Mouse (Mus musculus) small intestine, adult 2 months (tissue): ENCODE measurements at regions not wholly inside any gene's neighbourhood (a gene's known extent, or its start where the extent isn't known, plus 50 kb on each side); places are given as distances from the start of the nearest gene placed in this dataset.

Experiments used
- CTCF ChIP-seq: fragments of 200-500 bp; IDR thresholded peaks from 2 replicates; pipeline ENCODE4 v1.5.1; 2012; ENCODE audit warnings: low read depth, mild to moderate bottlenecking, control low read depth, inconsistent platforms, low read length, moderate library complexity, mixed read lengths; ENCODE audit not compliant: insufficient replicate concordance, insufficient read length; ENCODE audit errors: extremely low read depth
- POLR2A ChIP-seq: fragments of 200-500 bp; IDR thresholded peaks from 2 replicates; pipeline ENCODE4 v1.6.1; 2012; ENCODE audit warnings: low read depth, mild to moderate bottlenecking, control low read depth, inconsistent platforms, low read length, moderate library complexity

DNA sequence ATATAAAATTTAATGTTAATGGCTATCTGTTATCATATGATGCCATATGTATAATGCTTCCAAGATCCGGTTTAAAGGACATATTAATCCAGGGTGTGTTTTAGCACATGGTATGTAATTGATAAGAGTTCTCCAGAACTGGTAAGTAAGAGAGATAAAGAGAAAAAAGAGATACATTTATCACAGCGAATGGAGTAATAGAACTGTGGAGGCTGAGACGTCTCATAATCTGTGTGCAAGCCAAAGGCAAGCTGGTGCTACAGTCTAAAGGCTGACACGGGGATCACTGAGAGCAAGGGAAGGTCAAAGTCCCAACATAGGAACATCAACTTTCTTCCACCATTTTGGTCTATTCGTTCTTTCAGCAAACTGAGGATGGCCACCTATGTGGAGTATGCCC, 146.0 kb upstream of the Smarcad1 start:
- no peak for TF ChIP-seq CTCF
- no peak for TF ChIP-seq POLR2A
